Mouse (Mus musculus) heart, postnatal 0 days (tissue): Measurements from ENCODE around the gene Upp2.

ENCODE experiments used
- CTCF ChIP-seq: IDR thresholded peaks from 2 replicates; pipeline ENCODE4 v1.5.1; 2016; ENCODE audit warnings: antibody characterized with exemption, control low read depth, low read depth
- EP300 ChIP-seq: IDR thresholded peaks from 2 replicates; pipeline ENCODE4 v1.6.1; 2016; ENCODE audit warnings: antibody characterized with exemption, low read depth

DNA sequence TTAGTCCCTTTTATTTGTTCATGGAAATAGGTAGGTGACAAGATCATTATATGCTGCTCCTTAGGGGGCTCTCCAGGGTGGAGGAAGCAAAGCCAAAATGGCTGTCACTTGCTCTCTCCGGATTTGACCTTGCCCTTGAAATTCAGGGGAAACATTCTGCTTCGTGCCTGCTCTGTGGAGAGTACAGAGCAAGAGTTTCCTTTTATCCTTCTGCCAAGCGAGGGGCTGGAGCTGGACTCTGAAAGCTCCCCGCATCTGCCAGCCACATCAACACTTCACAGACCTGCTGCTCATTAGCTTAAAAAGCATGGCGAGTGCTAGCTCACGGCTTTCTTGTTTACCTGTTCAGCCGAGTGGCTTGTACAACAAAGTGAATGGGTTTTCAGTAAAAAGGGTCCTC lies 220.3 kb downstream of the Upp2 start:
- TF ChIP-seq EP300 (no peak), CTCF (no peak)
